Mouse (Mus musculus) cortical plate, adult 2 months (tissue): ENCODE measurements around the gene Tbc1d32.

Experiments
- CTCF ChIP-seq: fragments of 200-500 bp; IDR thresholded peaks from 2 replicates; pipeline ENCODE4 v1.5.1; 2011; ENCODE audit warnings: mild to moderate bottlenecking, control low read depth, low read length; ENCODE audit not compliant: insufficient read depth; ENCODE audit errors: extremely low read depth
- POLR2A ChIP-seq: fragments of 200-500 bp; IDR thresholded peaks from 2 replicates; pipeline ENCODE4 v1.6.1; 2011; ENCODE audit warnings: mild to moderate bottlenecking, low read length, control low read depth; ENCODE audit not compliant: insufficient read depth; ENCODE audit errors: extremely low read depth

DNA sequence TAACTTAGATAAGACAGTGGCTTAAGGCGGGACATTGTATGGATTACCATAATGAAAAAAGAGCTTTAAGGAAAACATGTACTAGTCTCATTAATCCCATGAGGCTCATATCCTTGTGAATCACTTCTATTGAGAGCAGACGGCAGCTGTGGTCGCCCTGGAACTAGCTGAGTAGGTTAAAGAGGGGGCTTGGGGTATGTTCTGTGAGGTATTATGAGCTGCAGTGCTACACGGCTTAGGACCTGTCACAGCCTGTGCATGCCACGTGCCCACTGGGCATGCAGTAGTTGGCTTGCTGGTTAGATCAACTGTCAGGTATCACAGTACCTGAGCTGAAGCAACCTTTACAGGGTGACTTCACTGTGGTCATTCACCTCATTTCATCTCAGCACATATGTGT, 133.9 kb downstream of the Tbc1d32 start:
- no peak for TF ChIP-seq CTCF
- no peak for TF ChIP-seq POLR2A
